Mouse (Mus musculus): ENCODE measurements at regions not wholly inside any gene's neighbourhood (a gene's known extent, or its start where the extent isn't known, plus 50 kb on each side); places are given as distances from the start of the nearest gene placed in this dataset.
A peak's percentile ranks its signal among the peaks of the same experiment; 100 is the strongest.
"Not testable (repeated sequence)": the region's sequence is repeated elsewhere in the genome, so short reads cannot be mapped to it uniquely, and the experiment has no call there.

DNA sequence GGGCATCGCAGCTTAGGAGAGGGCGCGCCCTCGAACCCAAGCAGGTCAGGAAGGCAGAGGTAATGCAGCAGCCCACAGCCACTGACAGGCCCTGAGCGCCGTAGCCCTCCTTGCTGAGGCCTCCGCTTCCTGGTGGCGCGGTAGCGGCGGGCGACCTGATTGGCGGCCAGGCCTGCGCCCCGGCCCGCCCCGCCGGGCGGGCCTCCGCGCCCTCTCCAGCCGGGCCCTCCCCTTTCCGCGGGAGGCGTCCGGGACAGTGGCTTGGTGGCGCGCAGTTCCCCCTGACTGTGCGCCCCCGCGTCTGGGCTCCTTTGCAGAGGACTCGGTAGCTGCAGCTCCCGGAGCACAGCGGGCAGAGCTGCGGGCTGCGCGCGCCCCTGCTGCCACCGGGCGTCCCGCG, 242.1 kb downstream of the Gm21863 start:
- WGBS, result 2% methylated on average over 37 of the region's 42 CpGs

DNA sequence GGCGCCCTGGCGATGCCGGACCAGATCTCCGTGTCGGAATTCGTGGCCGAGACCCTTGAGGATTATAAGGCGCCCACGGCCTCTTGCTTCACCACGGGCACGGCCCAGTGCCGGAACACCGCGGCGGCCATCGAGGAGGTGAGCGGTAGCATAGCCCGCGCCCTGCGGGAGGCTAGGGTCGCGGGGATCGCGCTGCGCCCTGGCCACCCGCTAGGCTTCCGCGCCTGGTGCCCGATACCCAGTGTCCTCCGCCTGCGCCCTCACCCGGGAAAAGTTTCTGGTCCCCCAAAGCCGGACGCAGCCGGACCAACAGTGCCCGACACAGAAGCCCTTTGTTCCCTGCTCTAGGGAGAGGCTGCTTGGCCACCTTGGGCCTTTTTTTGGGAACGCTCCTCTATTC, 242.6 kb downstream of the Gm21863 start:
- H3K9me3 ChIP-seq; H3K27me3 ChIP-seq (ENCODE audit: insufficient read depth, poor library complexity, severe bottlenecking); H3K36me3 ChIP-seq; H3K4me1 ChIP-seq: not testable (repeated sequence)
- peak; percentile 71 for DNase-seq (ENCODE audit: low spot score)
- H3K4me3 ChIP-seq, result peak overlapping the region; percentile 60
- 2% methylated on average over 36 of the region's 37 CpGs for WGBS
- peak overlapping the region; percentile 73 for H3K27ac ChIP-seq

More for the DNA sequence above, 242.1 kb downstream of the Gm21863 start:
- not testable (repeated sequence) for H3K27me3 ChIP-seq (ENCODE audit: insufficient read depth, poor library complexity, severe bottlenecking); H3K4me1 ChIP-seq; H3K36me3 ChIP-seq; H3K27ac ChIP-seq; H3K9me3 ChIP-seq
- peak overlapping the region; percentile 60 for H3K4me3 ChIP-seq
- peak; percentile 81 for DNase-seq (ENCODE audit: low spot score)

DNA sequence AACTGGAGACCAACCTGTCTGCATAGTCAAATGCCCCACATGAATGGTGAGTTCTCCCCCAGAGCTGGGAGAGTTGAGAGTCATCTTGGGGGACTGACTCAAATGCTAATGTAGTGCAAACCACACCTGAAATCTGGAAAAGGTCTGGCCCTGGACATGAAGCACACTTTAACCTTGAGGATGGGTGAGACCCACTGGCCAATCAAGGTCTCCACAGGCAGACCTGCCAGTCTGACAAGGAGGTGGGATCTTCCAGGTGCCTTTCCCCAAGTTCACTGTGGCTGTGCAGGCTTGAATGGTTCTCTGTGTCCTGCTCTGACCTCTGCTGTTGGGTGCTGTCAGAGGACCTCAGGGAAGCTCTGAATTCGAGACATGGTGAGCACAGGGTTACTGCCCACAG, 269.6 kb downstream of the Gm21863 start:
- DNase-seq (ENCODE audit: low spot score); H3K27ac ChIP-seq; H3K36me3 ChIP-seq; H3K4me3 ChIP-seq; H3K4me1 ChIP-seq; H3K27me3 ChIP-seq (ENCODE audit: insufficient read depth, poor library complexity, severe bottlenecking): not testable (repeated sequence)
- peaks cover 30% of the 10 kb centered on the region for H3K9me3 ChIP-seq
- 80% methylated on average over 1 of the region's 1 CpGs for WGBS

DNA sequence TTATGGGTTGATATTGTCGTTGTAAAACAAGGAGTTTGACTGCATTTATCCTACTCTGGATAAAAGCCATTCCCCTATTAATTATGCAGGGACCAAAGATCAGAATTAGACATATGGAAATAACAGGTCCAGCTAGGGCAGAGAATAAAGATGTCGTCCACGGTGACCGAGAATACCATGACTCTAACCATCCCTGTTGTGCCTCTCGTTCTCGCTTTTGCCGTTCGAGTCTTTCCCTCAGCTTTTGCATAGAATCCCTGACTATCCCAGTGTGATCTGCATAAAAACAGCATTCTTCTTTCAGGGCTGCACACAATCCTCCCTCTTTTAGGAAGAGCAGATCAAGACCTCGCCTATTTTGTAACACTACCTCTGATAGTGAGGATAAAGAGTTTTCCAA, 272.5 kb downstream of the Gm21863 start:
- not testable (repeated sequence) for H3K4me1 ChIP-seq, H3K4me3 ChIP-seq, H3K27ac ChIP-seq
- 78% methylated on average over 9 of the region's 9 CpGs for WGBS
- peaks cover 25% of the 10 kb centered on the region for H3K36me3 ChIP-seq
- peak; percentile 80 for DNase-seq (ENCODE audit: low spot score)
- peaks cover 56% of the 10 kb centered on the region for H3K9me3 ChIP-seq
- peaks cover 17% of the 10 kb centered on the region for H3K27me3 ChIP-seq (ENCODE audit: insufficient read depth, poor library complexity, severe bottlenecking)

DNA sequence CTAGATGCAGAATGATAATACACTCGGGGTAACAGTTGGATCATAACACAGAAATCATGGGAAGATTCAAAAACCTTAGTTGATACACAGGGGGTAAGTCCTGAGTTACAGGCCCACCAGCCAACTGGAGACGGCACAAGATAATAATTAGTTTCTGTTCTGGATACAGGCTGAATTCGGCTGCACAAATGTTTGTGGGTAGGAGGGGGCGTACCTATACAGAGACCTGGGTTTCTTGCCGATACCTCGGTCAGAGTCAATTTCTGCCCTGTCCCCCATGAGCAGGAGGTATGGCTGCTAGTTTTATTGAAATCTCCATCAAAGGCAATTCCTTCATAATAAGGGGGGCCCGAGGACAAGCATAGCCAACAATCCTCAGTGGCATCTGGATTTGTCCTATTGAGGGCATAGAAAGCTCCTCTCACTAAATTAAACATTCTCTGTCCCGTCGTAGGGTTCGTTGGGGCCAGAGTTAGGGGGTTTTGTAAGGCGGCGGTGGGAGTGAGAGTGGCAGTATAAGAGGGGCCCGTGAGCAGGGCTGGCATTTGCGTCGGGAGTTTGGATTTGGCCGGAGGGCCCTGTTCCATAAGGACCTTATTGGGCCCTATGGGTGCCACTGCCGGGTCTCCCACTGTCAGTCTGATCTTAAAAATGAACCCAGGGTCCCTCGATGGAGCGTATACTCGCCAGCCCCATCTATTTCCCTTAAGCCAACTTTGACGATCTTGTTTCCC, 273.3 kb downstream of the Gm21863 start:
- peaks cover 17% of the 10 kb centered on the region for H3K27me3 ChIP-seq (ENCODE audit: insufficient read depth, poor library complexity, severe bottlenecking)
- peaks cover 64% of the 10 kb centered on the region for H3K9me3 ChIP-seq
- not testable (repeated sequence) for H3K27ac ChIP-seq, H3K4me3 ChIP-seq, H3K4me1 ChIP-seq
- DNase-seq (ENCODE audit: low spot score), result peak; percentile 79
- H3K36me3 ChIP-seq, result peaks cover 25% of the 10 kb centered on the region
- WGBS, result 73% methylated on average over 21 of the region's 21 CpGs

DNA sequence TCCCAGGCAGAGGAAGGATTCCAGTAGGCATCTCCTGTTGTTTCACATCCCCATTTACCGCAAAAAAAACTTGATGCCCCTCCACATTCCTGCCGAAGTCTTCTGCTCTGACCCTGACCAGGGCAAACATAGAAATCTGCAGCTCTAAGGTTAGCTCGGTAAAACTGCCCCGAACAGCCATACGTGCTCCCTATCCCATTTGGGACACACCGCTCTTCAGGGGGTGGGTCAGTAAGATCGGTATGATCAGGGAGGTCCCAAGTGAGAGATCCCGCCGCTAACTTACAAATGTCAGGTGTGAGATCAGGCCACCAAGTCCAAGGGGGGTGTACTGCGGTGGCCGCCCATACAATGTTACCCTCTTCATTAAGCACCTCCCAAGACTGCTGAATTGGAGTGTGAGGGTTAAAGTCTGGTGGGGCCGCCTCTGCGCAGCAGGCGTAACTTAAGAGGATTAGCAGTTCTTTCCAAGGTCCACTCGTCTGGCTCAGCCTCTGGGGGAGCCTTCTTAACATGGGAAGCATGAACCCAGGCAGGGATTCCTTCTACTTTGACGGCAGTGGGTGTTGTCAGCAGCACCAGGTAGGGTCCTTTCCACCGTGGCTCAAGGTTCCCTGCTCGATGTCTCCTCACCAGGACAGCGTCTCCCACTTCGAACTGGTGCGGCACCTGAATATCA, 274.2 kb downstream of the Gm21863 start:
- H3K4me1 ChIP-seq, H3K4me3 ChIP-seq, H3K27ac ChIP-seq: not testable (repeated sequence)
- peaks cover 17% of the 10 kb centered on the region for H3K27me3 ChIP-seq (ENCODE audit: insufficient read depth, poor library complexity, severe bottlenecking)
- peaks cover 27% of the 10 kb centered on the region for H3K36me3 ChIP-seq
- WGBS, result 68% methylated on average over 21 of the region's 21 CpGs
- H3K9me3 ChIP-seq, result peaks cover 73% of the 10 kb centered on the region
- peak; percentile 78 for DNase-seq (ENCODE audit: low spot score)

DNA sequence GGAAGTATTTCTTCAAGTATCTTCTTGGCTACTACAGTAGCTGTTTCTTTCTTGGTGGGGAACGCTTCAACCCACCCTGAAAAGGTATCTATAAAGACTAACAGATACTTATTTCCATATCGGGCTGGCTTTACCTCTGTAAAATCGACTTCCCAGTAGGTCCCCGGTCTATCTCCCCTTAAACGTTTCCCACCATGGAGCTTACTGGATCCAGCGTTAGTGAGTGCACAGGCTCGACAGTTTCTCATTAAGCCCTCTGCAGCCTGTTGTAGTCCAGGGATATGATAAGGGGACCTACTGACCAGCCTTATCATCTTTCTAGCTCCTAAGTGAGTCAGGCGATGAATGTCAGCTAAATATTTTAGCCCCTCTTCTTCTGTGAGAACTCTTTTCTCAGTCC, 275.1 kb downstream of the Gm21863 start:
- H3K27ac ChIP-seq, H3K4me3 ChIP-seq, H3K4me1 ChIP-seq: not testable (repeated sequence)
- WGBS, result 73% methylated on average over 8 of the region's 8 CpGs
- Histone ChIP-seq H3K27me3 (ENCODE audit: insufficient read depth, poor library complexity, severe bottlenecking) (peaks cover 17% of the 10 kb centered on the region), H3K36me3 (peaks cover 30% of the 10 kb centered on the region), H3K9me3 (peaks cover 77% of the 10 kb centered on the region)
- DNase-seq (ENCODE audit: low spot score), result peak; percentile 77

DNA sequence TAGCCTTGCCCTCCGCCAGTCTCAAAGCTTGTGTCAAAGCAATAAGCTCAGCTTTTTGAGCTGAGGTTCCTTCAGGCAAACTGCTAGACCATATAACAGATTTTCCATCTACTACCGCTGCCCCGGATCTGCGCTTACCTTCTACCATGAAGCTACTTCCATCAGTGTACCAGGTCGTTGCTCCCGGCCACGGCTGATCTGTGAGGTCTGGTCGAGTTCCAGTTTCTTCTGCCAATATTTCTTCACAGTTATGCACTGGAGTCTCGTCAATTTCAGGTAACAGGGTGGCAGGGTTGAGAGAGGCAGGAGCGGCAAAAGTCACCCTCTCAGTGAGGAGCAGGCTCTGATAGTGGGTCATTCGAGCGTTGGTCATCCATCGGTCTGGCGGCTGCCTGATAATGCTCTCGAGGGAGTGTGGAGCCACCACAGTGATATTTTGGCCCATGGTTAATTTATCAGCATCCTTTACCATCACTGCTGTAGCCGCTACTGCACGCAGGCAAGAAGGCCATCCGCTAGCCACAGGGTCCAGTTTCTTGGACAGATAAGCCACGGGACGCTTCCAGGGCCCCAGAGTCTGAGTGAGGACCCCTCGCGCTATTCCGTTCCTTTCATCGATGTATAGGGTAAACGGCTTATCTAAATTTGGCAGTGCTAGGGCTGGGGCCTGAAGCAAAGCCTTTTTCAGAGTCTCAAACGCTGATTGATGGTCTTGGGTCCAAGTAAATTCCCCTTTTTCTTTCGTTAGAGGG, 276.0 kb downstream of the Gm21863 start:
- 66% methylated on average over 27 of the region's 27 CpGs for WGBS
- Histone ChIP-seq H3K36me3 (peaks cover 30% of the 10 kb centered on the region), H3K9me3 (peaks cover 77% of the 10 kb centered on the region), H3K4me3 (no peak overlapping the region), H3K27ac (no peak overlapping the region), H3K4me1 (no peaks in the 10 kb centered on the region), H3K27me3 (ENCODE audit: insufficient read depth, poor library complexity, severe bottlenecking) (peaks cover 17% of the 10 kb centered on the region)
- peak; percentile 84 for DNase-seq (ENCODE audit: low spot score)

DNA sequence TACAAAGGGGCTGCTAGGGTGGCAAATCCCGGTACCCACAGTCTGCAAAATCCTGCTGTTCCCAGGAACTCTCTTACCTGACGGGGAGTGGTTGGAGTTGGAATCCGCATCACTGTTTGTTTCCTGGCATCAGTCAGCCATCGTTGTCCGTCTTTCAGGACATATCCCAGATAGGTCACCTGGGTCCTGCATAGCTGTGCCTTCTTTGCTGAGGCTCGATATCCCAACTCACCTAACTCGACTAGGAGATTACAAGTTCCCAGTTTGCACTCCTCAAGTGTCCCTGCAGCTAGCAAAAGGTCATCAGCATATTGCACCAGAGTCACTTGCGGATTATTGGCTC, 276.6 kb downstream of the Gm21863 start:
- peaks cover 77% of the 10 kb centered on the region for H3K9me3 ChIP-seq
- peaks cover 30% of the 10 kb centered on the region for H3K36me3 ChIP-seq
- WGBS, result 65% methylated on average over 8 of the region's 8 CpGs
- no peak overlapping the region for H3K27ac ChIP-seq
- H3K4me3 ChIP-seq, result no peak overlapping the region
- H3K4me1 ChIP-seq, result no peaks in the 10 kb centered on the region
- peaks cover 17% of the 10 kb centered on the region for H3K27me3 ChIP-seq (ENCODE audit: insufficient read depth, poor library complexity, severe bottlenecking)
- no peak for DNase-seq (ENCODE audit: low spot score)

DNA sequence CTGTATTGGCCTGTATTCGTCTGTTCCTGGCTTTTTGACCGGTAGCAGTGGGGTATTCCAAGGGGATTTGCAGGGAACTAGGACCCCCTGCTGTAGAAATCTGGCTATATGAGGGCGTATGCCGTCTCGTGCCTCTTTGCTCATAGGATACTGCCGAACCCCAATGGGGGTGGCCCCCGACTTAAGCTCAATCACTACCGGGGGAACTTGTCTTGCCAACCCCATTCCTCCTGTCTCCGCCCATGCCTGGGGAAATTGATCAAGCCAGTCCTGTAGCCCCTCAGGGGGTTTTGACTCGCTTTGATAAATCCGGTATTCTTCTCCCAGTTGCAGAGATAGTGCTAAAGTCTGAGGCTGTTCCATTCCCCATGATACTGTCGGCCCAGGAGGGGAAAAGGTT, 277.2 kb downstream of the Gm21863 start:
- H3K4me3 ChIP-seq, result no peak overlapping the region
- H3K27ac ChIP-seq, result no peak overlapping the region
- H3K4me1 ChIP-seq, result no peaks in the 10 kb centered on the region
- peak; percentile 89 for DNase-seq (ENCODE audit: low spot score)
- WGBS, result 60% methylated on average over 12 of the region's 12 CpGs
- H3K36me3 ChIP-seq, result peaks cover 30% of the 10 kb centered on the region
- peaks cover 77% of the 10 kb centered on the region for H3K9me3 ChIP-seq
- peaks cover 17% of the 10 kb centered on the region for H3K27me3 ChIP-seq (ENCODE audit: insufficient read depth, poor library complexity, severe bottlenecking)

DNA sequence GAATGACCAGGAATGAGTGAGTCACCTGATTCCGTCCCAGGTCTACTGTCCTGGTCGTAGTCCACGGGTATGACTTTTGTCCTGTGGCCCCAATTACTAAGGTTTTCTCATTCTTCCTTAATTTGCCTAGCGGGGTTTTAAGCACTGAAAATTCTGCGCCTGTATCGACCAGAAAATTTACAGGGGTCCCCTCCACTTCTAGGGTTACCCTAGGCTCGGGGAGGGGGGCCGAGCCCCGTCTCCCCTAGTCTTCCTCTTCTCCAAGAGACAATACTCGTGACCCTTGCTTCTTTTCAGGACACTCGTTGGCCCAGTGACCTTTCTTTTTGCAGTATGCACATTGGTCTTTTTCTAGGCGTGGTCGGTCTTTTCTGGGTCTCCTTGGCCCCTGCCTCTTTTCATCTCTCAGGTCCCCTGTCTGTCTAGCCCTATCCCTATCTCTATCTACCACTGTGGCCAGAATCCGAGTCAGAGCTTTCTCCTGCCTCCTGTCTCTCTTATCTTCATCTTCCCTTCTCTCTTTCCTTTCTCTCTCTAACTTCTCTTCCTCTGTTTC, 277.8 kb downstream of the Gm21863 start:
- H3K27ac ChIP-seq, result no peak overlapping the region
- H3K4me1 ChIP-seq, result no peaks in the 10 kb centered on the region
- peak; percentile 80 for DNase-seq (ENCODE audit: low spot score)
- WGBS, result 65% methylated on average over 14 of the region's 14 CpGs
- H3K4me3 ChIP-seq, result no peak overlapping the region
- peaks cover 17% of the 10 kb centered on the region for H3K27me3 ChIP-seq (ENCODE audit: insufficient read depth, poor library complexity, severe bottlenecking)
- H3K9me3 ChIP-seq, result peaks cover 72% of the 10 kb centered on the region
- H3K36me3 ChIP-seq, result peaks cover 30% of the 10 kb centered on the region

DNA sequence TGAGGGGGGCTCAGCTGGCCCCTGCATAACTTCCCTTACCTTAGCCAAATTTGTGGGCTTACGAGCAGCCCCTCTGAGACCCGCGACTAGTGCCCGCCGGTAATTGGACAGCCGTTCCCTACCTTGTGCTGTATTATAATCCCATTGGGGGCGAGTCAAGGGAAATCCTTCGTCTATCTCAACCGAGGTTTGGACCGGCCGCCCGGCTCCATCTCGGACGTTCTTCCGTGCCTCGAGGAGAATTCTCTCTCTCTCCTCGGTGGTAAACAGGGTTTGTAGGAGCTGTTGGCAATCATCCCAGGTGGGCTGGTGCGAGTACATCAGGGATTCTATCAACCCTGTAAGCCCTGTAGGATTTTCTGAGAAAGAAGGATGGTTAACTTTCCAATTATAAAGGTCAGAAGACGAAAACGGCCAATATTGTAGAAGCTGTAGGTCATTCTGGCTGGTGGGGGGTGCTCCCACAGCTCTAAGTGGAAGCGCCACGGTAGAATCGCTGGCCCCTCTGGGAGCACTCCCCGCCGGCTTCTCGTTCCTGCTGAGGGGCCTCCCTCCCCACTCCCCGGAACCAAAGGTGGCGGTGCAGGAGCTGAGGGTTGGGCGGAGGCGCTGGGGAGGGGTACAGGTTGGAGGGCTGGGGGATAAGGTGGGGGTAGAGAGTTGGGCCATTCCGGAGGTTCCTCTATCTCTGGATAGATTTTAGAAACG, 278.6 kb downstream of the Gm21863 start:
- Histone ChIP-seq H3K9me3 (peaks cover 64% of the 10 kb centered on the region), H3K4me1 (no peaks in the 10 kb centered on the region), H3K36me3 (peaks cover 30% of the 10 kb centered on the region), H3K27me3 (ENCODE audit: insufficient read depth, poor library complexity, severe bottlenecking) (peaks cover 17% of the 10 kb centered on the region), H3K4me3 (peak overlapping the region; percentile 3; the same call in 1 of the 2 replicates), H3K27ac (no peak overlapping the region)
- 66% methylated on average over 32 of the region's 32 CpGs for WGBS
- DNase-seq (ENCODE audit: low spot score), result peak; percentile 80
